Mouse (Mus musculus) lung, embryonic 14.5 days (tissue): ENCODE results near the gene Msi2. TPM values are rescaled to one million over a fixed set of nuclear protein-coding genes. Genes with fewer than 3 reads are reported as not detected.

ENCODE experiments used
- ATAC-seq: fragments of 200-750 bp; cut with Nextera tagmentation; 2 replicates; pipeline ENCODE4 v1.8.0; 2017; ENCODE audit warnings: mild to moderate bottlenecking, moderate TSS enrichment, moderate library complexity; ENCODE audit not compliant: insufficient read depth
- DNase-seq: peaks from one replicate; pipeline ENCODE4 v3.0.0-alpha.2; 2015
- H3K27ac ChIP-seq: fragments of 300-500 bp; sonication (generic); 2 replicates; pipeline ENCODE4 v1.5.1; 2014; ENCODE audit warnings: low read depth, mild to moderate bottlenecking, moderate library complexity
- H3K27me3 ChIP-seq: fragments of 300-500 bp; sonication (generic); 2 replicates; pipeline ENCODE4 v1.6.1; 2014; ENCODE audit warnings: low read length, control low read depth; ENCODE audit not compliant: insufficient read depth
- H3K36me3 ChIP-seq: fragments of 300-500 bp; sonication (generic); 2 replicates; pipeline ENCODE4 v1.6.1; 2014; ENCODE audit warnings: control low read depth; ENCODE audit not compliant: insufficient read depth
- H3K4me1 ChIP-seq: fragments of 300-500 bp; sonication (generic); 2 replicates; pipeline ENCODE4 v1.6.1; 2014; ENCODE audit warnings: antibody characterized with exemption, control low read depth; ENCODE audit not compliant: insufficient read depth
- H3K4me2 ChIP-seq: fragments of 300-500 bp; sonication (generic); 2 replicates; pipeline ENCODE4 v1.6.1; 2014; ENCODE audit warnings: mild to moderate bottlenecking
- H3K4me3 ChIP-seq: fragments of 300-500 bp; sonication (generic); 2 replicates; pipeline ENCODE4 v1.5.1; 2014; ENCODE audit warnings: low read depth, low read length
- H3K9ac ChIP-seq: fragments of 300-500 bp; sonication (generic); 2 replicates; pipeline ENCODE4 v1.6.1; 2014
- H3K9me3 ChIP-seq: fragments of 300-500 bp; sonication (generic); 2 replicates; pipeline ENCODE4 v1.6.1; 2016; ENCODE audit warnings: low read depth, low read length, control low read depth
- CTCF ChIP-seq: IDR thresholded peaks from 2 replicates; pipeline ENCODE4 v1.5.1; 2016; ENCODE audit warnings: antibody characterized with exemption, low read depth
- WGBS: fragments of 180-500 bp; shearing (Covaris S2); extraction: QIAGEN DNeasy Blood & Tissue Kit; methylation state at CpG from one replicate; pipeline ENCODE4 v1.1.7; 2014; 5-methylcytosine and 5-hydroxymethylcytosine counted together
- polyA plus RNA-seq: library from polyadenylated mRNA; unstranded; fragments of >200 nt; fragmentation: Nextera tagmentation; extraction: Ambion mirVana; gene quantifications from 2 replicates; pipeline ENCODE4 v1.2.1, GENCODE M21; 2014

The Msi2 gene
- polyA plus RNA-seq, 1 experiment from 2014 or later: 12.7 TPM

DNA sequence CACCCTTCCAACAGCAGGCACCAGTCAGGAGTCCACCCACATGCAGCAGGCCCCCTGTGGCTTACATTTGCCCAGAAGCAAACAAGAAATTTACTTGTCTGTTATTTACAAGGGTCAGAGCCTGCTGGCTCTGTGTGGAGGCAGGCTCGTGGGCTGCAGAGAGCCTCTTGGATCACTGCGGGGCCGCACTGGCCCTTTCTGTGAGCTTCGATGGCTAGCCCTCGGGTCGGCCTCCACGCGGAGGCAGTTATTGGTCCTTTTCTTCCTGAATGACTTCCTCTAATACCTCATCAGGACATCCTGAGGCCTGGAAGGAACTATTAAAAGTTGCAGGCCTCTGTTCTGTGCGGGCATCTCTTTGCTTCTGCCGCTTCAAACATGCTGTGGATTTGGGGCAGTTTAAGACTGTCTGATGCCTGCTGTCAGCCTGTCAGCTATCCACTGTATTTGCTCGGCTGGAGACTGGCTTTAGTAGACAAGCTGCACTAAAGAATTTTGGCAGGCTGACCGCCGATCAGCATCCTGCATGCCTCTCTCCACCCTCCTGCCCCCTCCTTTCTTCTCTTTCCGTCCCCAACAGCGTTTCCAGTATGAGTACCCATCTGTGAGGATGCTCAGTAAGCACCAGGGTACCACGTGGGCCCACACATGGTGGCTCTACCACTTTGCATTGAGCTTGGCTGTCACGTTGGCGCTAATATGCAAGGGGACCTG lies 304.0 kb downstream of the Msi2 start:
- no peak for TF ChIP-seq CTCF
- Histone ChIP-seq H3K36me3 (no peaks in the 10 kb centered on the region), H3K4me3 (no peak overlapping the region), H3K4me2 (no peak overlapping the region), H3K27me3 (no peaks in the 10 kb centered on the region), H3K27ac (no peak overlapping the region), H3K9ac (no peak overlapping the region; the same call in 1 of the 2 replicates), H3K9me3 (no peaks in the 10 kb centered on the region), H3K4me1 (no peaks in the 10 kb centered on the region)
- WGBS: 51% methylated on average over 18 of the region's 18 CpGs
- peak; percentile 45 for DNase-seq
- ATAC-seq: no peak

- peak; percentile 95 for TF ChIP-seq CTCF
- H3K36me3 ChIP-seq: no peaks in the 10 kb centered on the region
- H3K4me1 ChIP-seq: no peaks in the 10 kb centered on the region
- H3K27me3 ChIP-seq: no peaks in the 10 kb centered on the region
- 41% methylated on average over 5 of the region's 5 CpGs for WGBS
- no peak overlapping the region for H3K27ac ChIP-seq
- H3K9me3 ChIP-seq: no peaks in the 10 kb centered on the region
- H3K4me2 ChIP-seq: no peak overlapping the region
- H3K9ac ChIP-seq: no peak overlapping the region
- ATAC-seq: peak; percentile 84
- DNase-seq: peak; percentile 91
- H3K4me3 ChIP-seq: no peak overlapping the region
These were observed 305.8 kb downstream of the Msi2 start for GRCm38 (mm10) chr11:88412423-88413094.

- WGBS: 87% methylated on average over 8 of the region's 8 CpGs
- Histone ChIP-seq H3K4me1 (peaks cover 11% of the 10 kb centered on the region), H3K4me2 (no peak overlapping the region), H3K27me3 (no peaks in the 10 kb centered on the region), H3K27ac (no peak overlapping the region), H3K4me3 (no peak overlapping the region), H3K9me3 (no peaks in the 10 kb centered on the region), H3K9ac (no peak overlapping the region), H3K36me3 (no peaks in the 10 kb centered on the region)
- DNase-seq: no peak
- no peak for ATAC-seq
- TF ChIP-seq CTCF: no peak
These were observed 310.0 kb downstream of the Msi2 start for GRCm38 (mm10) chr11:88408305-88408704.

DNA sequence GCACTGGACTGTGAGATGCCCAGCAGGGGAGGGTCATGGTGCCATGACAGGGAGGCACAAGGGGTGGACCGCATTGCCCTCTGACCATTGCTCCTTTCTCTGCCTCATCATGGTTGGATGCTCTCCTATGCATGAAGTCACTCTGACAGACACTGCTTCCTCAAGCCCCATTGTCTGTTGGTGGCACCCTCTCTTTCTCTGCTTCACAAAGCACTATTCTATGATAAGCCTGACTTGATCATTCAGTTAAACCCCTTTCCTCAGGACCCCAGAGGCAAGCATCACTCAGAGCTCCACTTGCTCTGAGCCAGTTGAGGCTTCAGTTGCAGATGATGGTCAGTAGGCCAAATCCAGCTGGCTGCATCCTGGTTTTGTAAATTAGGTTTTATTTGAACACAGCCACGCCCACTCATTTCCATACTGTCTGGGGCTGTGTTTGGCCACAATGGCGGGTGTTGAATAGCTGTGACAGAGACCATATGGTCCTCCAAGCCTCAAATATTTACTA lies 311.9 kb downstream of the Msi2 start:
- H3K27ac ChIP-seq: no peak overlapping the region
- no peaks in the 10 kb centered on the region for H3K9me3 ChIP-seq
- no peak overlapping the region for H3K9ac ChIP-seq
- TF ChIP-seq CTCF: no peak
- no peaks in the 10 kb centered on the region for H3K27me3 ChIP-seq
- no peak overlapping the region for H3K4me3 ChIP-seq
- DNase-seq (peak; percentile 80), ATAC-seq (peak; percentile 45; the same call in 1 of the 2 replicates)
- peaks cover 13% of the 10 kb centered on the region for H3K4me1 ChIP-seq
- 65% methylated on average over 3 of the region's 3 CpGs for WGBS
- H3K4me2 ChIP-seq: no peak overlapping the region
- no peaks in the 10 kb centered on the region for H3K36me3 ChIP-seq

GRCm38 (mm10) chr11:88404816-88405613 lies 313.3 kb downstream of the Msi2 start:
- Histone ChIP-seq H3K27me3 (no peaks in the 10 kb centered on the region), H3K9ac (no peak overlapping the region), H3K4me1 (peaks cover 19% of the 10 kb centered on the region), H3K27ac (peak overlapping the region; percentile 75), H3K4me2 (peak overlapping the region; percentile 29), H3K9me3 (no peaks in the 10 kb centered on the region), H3K4me3 (no peak overlapping the region), H3K36me3 (no peaks in the 10 kb centered on the region)
- no peak for TF ChIP-seq CTCF
- DNase-seq (peak; percentile 85), ATAC-seq (peak; percentile 71)
- WGBS: 25% methylated on average over 17 of the region's 17 CpGs

- H3K27ac ChIP-seq: peak overlapping the region; percentile 75; the same call in 1 of the 2 replicates
- H3K4me2 ChIP-seq: peak overlapping the region; percentile 29
- 57% methylated on average over 5 of the region's 5 CpGs for WGBS
- H3K9me3 ChIP-seq: no peaks in the 10 kb centered on the region
- ATAC-seq: no peak
- no peaks in the 10 kb centered on the region for H3K27me3 ChIP-seq
- no peak overlapping the region for H3K4me3 ChIP-seq
- no peak for DNase-seq
- no peak for TF ChIP-seq CTCF
- no peak overlapping the region for H3K9ac ChIP-seq
- peaks cover 19% of the 10 kb centered on the region for H3K4me1 ChIP-seq
- no peaks in the 10 kb centered on the region for H3K36me3 ChIP-seq
These were observed 314.1 kb downstream of the Msi2 start for GRCm38 (mm10) chr11:88404247-88404677.

DNA sequence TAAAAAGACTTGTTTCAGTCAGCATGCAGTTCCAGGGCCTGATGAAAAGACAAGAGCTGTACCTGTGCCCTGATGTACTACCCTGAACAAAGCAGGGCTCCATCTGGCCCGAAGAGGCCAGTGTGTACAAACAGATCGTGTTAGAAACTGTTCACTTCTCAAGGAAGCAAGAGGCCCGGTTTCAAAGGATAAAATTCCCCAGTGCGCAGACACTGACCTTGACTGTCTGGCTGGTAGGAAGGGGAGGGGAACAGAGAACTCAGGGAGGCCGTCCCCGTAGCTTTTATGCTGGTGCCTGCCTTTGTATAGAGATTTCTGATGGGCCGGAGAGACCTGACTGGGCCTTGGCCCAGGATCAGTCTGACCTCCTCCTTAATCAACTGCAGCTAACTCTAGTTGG lies 316.0 kb downstream of the Msi2 start:
- 40% methylated on average over 7 of the region's 7 CpGs for WGBS
- H3K36me3 ChIP-seq: no peaks in the 10 kb centered on the region
- no peak for TF ChIP-seq CTCF
- DNase-seq (no peak), ATAC-seq (no peak)
- H3K4me2 ChIP-seq: no peak overlapping the region
- H3K4me1 ChIP-seq: peaks cover 19% of the 10 kb centered on the region
- H3K27ac ChIP-seq: no peak overlapping the region
- H3K9me3 ChIP-seq: no peaks in the 10 kb centered on the region
- no peaks in the 10 kb centered on the region for H3K27me3 ChIP-seq
- no peak overlapping the region for H3K4me3 ChIP-seq
- H3K9ac ChIP-seq: no peak overlapping the region
